Mouse (Mus musculus) cerebellum, adult 9-10 months (tissue): ENCODE results near the gene Rab3d.
A peak's percentile ranks its signal among the peaks of the same experiment; 100 is the strongest.
"Not testable (repeated sequence)": the region's sequence is repeated elsewhere in the genome, so short reads cannot be mapped to it uniquely, and the experiment has no call there.

Experiments used
- DNase-seq: peaks from one replicate; pipeline ENCODE4 v3.0.0; 2022

The Rab3d gene

DNA sequence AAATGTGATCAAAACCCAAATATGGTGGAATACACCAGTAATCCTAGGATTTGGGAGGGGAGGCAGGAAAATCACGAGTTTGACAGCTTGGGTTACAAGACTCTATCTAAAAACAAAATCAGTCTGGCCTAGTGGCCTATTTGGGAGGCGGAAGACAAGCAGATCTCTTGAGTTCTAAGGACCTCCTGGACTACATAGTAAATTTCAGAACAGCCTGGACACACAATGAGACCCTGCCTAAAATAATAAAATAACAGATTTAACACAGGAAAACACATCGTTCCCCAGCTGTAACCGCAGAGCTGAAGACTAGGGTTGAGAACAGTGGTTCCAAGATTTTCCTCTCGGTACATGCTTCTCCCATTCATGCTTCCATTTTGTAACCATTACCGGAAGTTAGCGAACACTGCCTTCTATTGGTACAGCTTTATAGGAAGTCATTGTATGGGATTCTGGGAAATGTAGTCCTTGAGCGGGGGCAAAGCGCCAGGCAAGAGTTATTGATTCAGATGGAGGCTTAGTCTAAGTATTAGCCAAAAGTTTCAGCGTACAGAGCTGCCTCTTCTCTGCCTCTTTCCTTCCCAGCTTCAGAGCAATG is 16.7 kb downstream of the Rab3d start:
- DNase-seq, result peak; percentile 86

DNA sequence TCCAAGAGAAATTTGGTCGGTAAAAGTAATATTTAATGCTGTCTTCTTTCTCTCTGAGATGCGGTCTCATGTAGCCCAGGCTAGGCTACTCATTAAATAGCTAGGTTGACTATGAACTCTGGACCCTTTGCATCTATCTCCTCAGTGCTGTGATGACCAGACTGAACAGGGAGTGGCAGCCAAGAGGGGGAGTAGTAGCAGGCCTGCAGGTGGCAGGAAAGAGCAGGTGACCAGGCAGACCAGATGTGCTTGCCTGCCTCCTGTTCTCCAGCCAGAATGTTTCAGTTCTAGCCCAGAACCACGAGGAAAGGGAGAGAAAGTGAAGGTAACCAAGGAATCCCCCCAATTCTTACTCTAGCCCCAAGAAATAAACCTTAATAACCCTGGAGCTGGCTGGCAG is 28.8 kb downstream of the Rab3d start:
- DNase-seq, result no peak

DNA sequence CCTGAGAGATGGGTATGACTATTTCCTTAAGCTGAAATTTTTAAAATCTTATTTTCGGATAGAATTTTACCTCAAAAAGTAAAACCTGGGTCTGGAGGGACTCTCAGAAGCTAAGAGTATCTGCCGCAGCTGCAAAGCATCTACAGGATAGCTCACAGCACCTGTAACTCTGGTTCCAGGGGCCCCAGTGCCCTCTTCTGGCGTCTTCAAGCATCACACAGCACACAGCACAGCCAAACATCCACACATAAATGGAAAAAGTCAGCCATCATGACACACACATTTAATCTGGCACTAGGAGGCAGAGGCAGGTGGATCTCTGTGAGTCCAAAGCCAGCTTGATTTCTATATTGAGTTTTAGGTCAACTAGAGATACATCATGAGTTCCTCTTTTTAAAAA is 41.4 kb downstream of the Rab3d start:
- no peak for DNase-seq

DNA sequence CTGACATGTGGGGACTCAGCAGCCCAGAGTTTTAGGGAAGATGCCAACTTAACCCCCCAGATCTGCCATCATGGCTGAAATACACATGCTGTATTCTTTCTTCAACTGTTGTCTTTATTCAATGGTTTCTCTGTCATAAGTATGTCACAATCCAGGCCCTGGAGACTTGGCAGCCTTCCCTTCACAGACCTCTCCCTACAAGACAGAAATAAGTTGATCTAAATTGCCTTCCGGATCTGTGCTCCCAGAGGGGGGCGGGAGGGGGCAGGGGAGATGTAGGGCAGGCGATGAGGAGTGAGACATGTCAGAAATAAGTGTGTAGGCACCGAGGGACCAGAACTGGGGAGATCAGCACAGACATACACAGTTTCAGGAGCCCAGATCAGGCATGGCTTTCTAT is 45.8 kb downstream of the Rab3d start:
- DNase-seq, result no peak

- DNase-seq, result peak; percentile 68
Measured at GRCm38 (mm10) chr9:21870879-21871524, 47.0 kb downstream of the Rab3d start.

DNA sequence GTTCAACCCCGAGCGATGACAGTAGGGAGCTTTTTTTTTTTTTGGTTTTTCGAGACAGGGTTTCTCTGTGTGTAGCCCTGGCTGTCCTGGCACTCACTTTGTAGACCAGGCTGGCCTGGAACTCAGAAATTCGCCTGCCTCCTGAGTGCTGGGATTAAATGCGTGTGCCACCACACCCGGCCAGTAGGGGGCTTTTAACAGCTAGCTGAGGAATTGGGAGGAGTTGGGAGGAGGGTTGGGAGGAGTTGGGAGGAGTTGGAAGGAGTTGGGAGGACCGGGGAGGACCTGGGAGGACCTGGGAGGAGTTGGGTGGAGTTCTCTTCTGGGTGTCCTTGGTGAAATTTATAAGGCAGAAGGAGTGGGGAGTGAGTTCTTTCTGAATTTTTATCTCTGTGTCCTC is 48.7 kb downstream of the Rab3d start:
- DNase-seq, result peak; percentile 59

DNA sequence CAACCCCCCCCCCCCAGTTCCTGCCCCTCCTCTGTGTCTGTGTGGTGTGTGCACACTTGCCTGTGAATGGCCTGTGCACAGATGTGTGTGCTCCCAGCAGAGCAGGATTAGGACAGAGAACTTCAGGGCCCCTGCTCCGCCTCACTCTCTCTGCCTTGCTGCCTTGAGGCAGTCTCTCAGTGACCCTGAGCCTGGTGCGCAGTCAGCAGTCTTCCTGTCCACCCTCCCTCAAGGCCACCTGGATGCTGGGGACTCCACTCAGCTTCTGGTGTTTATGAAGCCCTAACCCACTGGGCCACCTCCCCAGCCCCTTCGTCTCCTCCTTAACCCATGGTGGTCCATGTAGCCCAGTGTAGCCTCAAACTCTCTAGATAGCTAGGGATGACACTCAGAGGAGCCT is 50.3 kb downstream of the Rab3d start:
- DNase-seq, result no peak

DNA sequence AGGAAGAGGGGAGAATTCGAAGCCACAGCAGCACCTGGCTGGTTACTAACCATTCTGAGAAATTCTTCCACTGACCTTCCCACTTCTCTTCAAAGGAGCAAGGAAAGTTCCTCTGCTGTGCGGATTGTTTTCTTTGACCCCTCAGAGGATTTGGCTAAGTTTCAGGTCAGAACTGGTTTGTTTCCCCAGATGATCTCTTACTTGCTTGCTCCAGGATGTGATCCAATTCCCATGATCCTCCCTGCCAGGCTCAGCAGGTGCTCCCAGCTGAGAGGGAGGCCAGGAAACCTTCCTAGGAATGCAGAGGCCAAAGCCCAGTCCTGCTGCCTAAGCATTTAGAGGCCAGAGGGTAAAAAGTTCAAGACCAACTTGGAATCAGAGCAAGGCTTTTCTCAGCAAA is 51.4 kb downstream of the Rab3d start:
- no peak for DNase-seq

- no peak for DNase-seq
Measured at GRCm38 (mm10) chr9:21865673-21866398, 52.2 kb downstream of the Rab3d start.

GRCm38 (mm10) chr9:21862181-21862580 is 55.8 kb downstream of the Rab3d start:
- DNase-seq, result no peak

DNA sequence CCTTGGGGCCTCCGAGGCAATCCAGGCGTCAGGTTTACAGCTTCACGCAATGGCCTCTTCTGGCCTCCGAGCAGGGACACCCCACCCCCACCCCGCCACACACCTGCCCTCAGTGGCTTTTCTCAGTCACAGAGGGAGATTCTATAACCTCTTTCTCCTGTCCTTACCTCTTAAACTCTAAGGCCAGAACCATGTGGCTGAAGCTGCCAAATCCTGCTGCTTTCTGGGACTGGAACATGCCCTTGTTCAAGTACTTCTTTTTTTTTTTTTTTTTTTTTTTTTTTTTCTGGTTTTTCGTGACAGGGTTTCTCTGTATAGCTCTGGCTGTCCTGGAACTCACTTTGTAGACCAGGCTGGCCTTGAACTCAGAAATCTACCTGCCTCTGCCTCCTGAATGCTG is 57.6 kb downstream of the Rab3d start:
- DNase-seq, result not testable (repeated sequence)

GRCm38 (mm10) chr9:21859606-21860005 is 58.4 kb downstream of the Rab3d start:
- no peak for DNase-seq

DNA sequence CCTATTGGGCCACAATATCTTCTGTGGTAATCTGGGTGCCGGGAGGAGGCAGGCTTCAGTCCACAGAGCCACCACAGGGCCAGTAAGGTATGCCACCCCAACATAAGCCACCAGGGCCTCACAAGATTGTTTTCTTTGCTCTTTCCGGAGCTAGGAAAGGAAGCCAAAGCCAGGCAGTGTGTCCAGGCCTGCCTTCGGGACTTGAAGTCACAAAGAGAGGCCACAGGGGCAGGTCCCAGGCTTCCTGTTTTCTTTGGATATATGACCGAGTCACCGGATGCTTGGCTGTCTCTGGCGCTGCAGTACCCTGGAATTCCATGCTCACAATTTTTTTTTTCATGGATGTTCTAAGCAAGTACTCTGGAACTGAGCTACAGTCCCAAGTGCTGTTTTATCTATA is 59.9 kb downstream of the Rab3d start:
- no peak for DNase-seq

GRCm38 (mm10) chr9:21857501-21857900 is 60.5 kb downstream of the Rab3d start:
- no peak for DNase-seq
